Mouse (Mus musculus): ENCODE results near the gene Ufsp1. TPM values are rescaled to one million over a fixed set of nuclear protein-coding genes. Genes with fewer than 3 reads are reported as not detected.

Ufsp1 gene
- 1.2 and 2.1 TPM in 2 replicates for total RNA-seq (2023)

GRCm38 (mm10) chr5:137293839-137294743, at the start of gene Ufsp1:
Ufsp1 (plus strand) TSS chr5:137294629.

GRCm38 (mm10) chr5:137287032-137287952, 7.1 kb upstream of the Ufsp1 start, which contains the start of gene Ache:
Ache (plus strand) TSS chr5:137287519.

GRCm38 (mm10) chr5:137307071-137307912, 12.9 kb downstream of the Ufsp1 start, which contains the start of gene Srrt:
Srrt (minus strand) TSS chr5:137307674.

GRCm38 (mm10) chr5:137314193-137315083, 20.0 kb downstream of the Ufsp1 start, which contains the start of gene Trip6:
Trip6 (minus strand) TSS chr5:137314404.

GRCm38 (mm10) chr5:137333512-137334174, 39.2 kb downstream of the Ufsp1 start, which contains the start of gene Slc12a9:
Slc12a9 (minus strand) TSS chr5:137333597.

Other genes starting within 250 kb of the Ufsp1 start
- gene Ap1s1, start 248.5 kb upstream of the Ufsp1 start, total RNA-seq (2023): 26.8 and 28.0 TPM in 2 replicates
- gene Serpine1, start 222.4 kb upstream of the Ufsp1 start, total RNA-seq (2023): not detected in 2 replicates
- 38.6 and 42.1 TPM in 2 replicates for gene Trim56, start 178.4 kb upstream of the Ufsp1 start, total RNA-seq (2023)
- not detected in 2 replicates for gene Muc3, start 145.3 kb upstream of the Ufsp1 start, total RNA-seq (2023)
- gene Muc3a, start 82.2 kb upstream of the Ufsp1 start, total RNA-seq (2023): 1.7 and 4.4 TPM in 2 replicates
- gene Ache, start 7.1 kb upstream of the Ufsp1 start, total RNA-seq (2023): 1.6 and 1.7 TPM in 2 replicates
- gene Srrt, start 13.0 kb downstream of the Ufsp1 start, total RNA-seq (2023): 182 and 213 TPM in 2 replicates
- 4.7 and 6.4 TPM in 2 replicates for gene Trip6, start 19.8 kb downstream of the Ufsp1 start, total RNA-seq (2023)
- 28.8 and 38.1 TPM in 2 replicates for gene Slc12a9, start 39.0 kb downstream of the Ufsp1 start, total RNA-seq (2023)
- gene Ephb4, start 55.5 kb downstream of the Ufsp1 start, total RNA-seq (2023): not detected in 2 replicates
- gene Zan, start 182.4 kb downstream of the Ufsp1 start, total RNA-seq (2023): 0.06 TPM in 1 of 2 replicates, not detected in the other
- gene Pop7, start 207.9 kb downstream of the Ufsp1 start, total RNA-seq (2023): 13.0 and 17.8 TPM in 2 replicates
- 46.2 and 60.4 TPM in 2 replicates for gene Gigyf1, start 223.9 kb downstream of the Ufsp1 start, total RNA-seq (2023)
- gene Epo, start 238.6 kb downstream of the Ufsp1 start, total RNA-seq (2023): not detected in 2 replicates
- 956 and 1,045 TPM in 2 replicates for gene Gnb2, start 238.9 kb downstream of the Ufsp1 start, total RNA-seq (2023)